Mouse (Mus musculus): ENCODE results near the gene Kmt2d. TPM values are rescaled to one million over a fixed set of nuclear protein-coding genes. Genes with fewer than 3 reads are reported as not detected.
"Not testable (repeated sequence)": the region's sequence is repeated elsewhere in the genome, so short reads cannot be mapped to it uniquely, and the experiment has no call there.

Kmt2d gene
- polyA plus RNA-seq, 1 experiment from 2014 or later, result 4.2 TPM

- no peak overlapping the region for H3K4me3 ChIP-seq (replicated peaks)
- H3K27me3 ChIP-seq, result no peaks in the 10 kb centered on the region
- no peaks in the 10 kb centered on the region for H3K9me3 ChIP-seq (replicated peaks)
- peaks cover 26% of the 10 kb centered on the region for H3K4me1 ChIP-seq (replicated peaks)
- no peak overlapping the region for H3K27ac ChIP-seq
- WGBS (ENCODE audit: insufficient replicate concordance), result 65% methylated on average over 10 of the region's 10 CpGs
- peaks cover 90% of the 10 kb centered on the region for H3K36me3 ChIP-seq
- no peak overlapping the region for H3K9ac ChIP-seq
- ATAC-seq (ENCODE audit: low read depth) (0 out of 2 replicates have a peak, but pooled peaks have one; percentile 21), DNase-seq (no peak)
- no peak overlapping the region for H3K4me2 ChIP-seq
These were observed 49.6 kb downstream of the Kmt2d start for GRCm38 (mm10) chr15:98821403-98821802.

- no peak overlapping the region for H3K4me2 ChIP-seq
- H3K4me1 ChIP-seq (replicated peaks), result peaks cover 21% of the 10 kb centered on the region
- ATAC-seq (ENCODE audit: low read depth), result no peak
- H3K36me3 ChIP-seq, result peaks cover 94% of the 10 kb centered on the region
- no peaks in the 10 kb centered on the region for H3K27me3 ChIP-seq
- H3K27ac ChIP-seq, result no peak overlapping the region
- H3K4me3 ChIP-seq (replicated peaks), result no peak overlapping the region
- H3K9me3 ChIP-seq (replicated peaks), result no peaks in the 10 kb centered on the region
- WGBS (ENCODE audit: insufficient replicate concordance), result 91% methylated on average over 4 of the region's 4 CpGs
- no peak overlapping the region for H3K9ac ChIP-seq
- DNase-seq, result no peak
These were observed 50.1 kb downstream of the Kmt2d start for GRCm38 (mm10) chr15:98820937-98821336.

- Histone ChIP-seq H3K9me3 (replicated peaks) (no peaks in the 10 kb centered on the region), H3K4me1 (replicated peaks) (peaks cover 6% of the 10 kb centered on the region; the same call in 1 of the 2 replicates), H3K27ac (no peak overlapping the region), H3K4me3 (replicated peaks) (no peak overlapping the region), H3K36me3 (peaks cover 93% of the 10 kb centered on the region), H3K27me3 (no peaks in the 10 kb centered on the region), H3K4me2 (no peak overlapping the region), H3K9ac (no peak overlapping the region)
- 88% methylated on average over 7 of the region's 7 CpGs for WGBS (ENCODE audit: insufficient replicate concordance)
- ATAC-seq (ENCODE audit: low read depth) (no peak), DNase-seq (no peak)
These were observed 52.8 kb downstream of the Kmt2d start for GRCm38 (mm10) chr15:98818171-98818570.

- no peak for DNase-seq
- Histone ChIP-seq H3K36me3 (peaks cover 72% of the 10 kb centered on the region), H3K4me3 (replicated peaks) (no peak overlapping the region), H3K27ac (no peak overlapping the region), H3K4me2 (no peak overlapping the region), H3K27me3 (peaks cover 27% of the 10 kb centered on the region), H3K9ac (no peak overlapping the region), H3K9me3 (replicated peaks) (no peaks in the 10 kb centered on the region), H3K4me1 (replicated peaks) (peaks cover 12% of the 10 kb centered on the region)
- ATAC-seq (ENCODE audit: low read depth), result no peak
- WGBS (ENCODE audit: insufficient replicate concordance), result 72% methylated on average over 20 of the region's 20 CpGs
These were observed 58.1 kb downstream of the Kmt2d start for GRCm38 (mm10) chr15:98812741-98813424.

GRCm38 (mm10) chr15:98810212-98810611 is 60.8 kb downstream of the Kmt2d start:
- not testable (repeated sequence) for DNase-seq; H3K9ac ChIP-seq; H3K4me2 ChIP-seq; H3K9me3 ChIP-seq (replicated peaks); H3K4me3 ChIP-seq (replicated peaks); ATAC-seq (ENCODE audit: low read depth); H3K27ac ChIP-seq
- WGBS (ENCODE audit: insufficient replicate concordance), result 68% methylated on average over 6 of the region's 6 CpGs
- Histone ChIP-seq H3K27me3 (peaks cover 54% of the 10 kb centered on the region), H3K36me3 (peaks cover 46% of the 10 kb centered on the region), H3K4me1 (replicated peaks) (peaks cover 39% of the 10 kb centered on the region)

GRCm38 (mm10) chr15:98809390-98809789 is 61.6 kb downstream of the Kmt2d start, which contains the start of gene Ddn:
Gene Ddn, minus strand, starts transcription at chr15:98809490.
- WGBS (ENCODE audit: insufficient replicate concordance), result 63% methylated on average over 3 of the region's 3 CpGs
- peaks cover 40% of the 10 kb centered on the region for H3K4me1 ChIP-seq (replicated peaks)
- no peaks in the 10 kb centered on the region for H3K9me3 ChIP-seq (replicated peaks)
- ATAC-seq (ENCODE audit: low read depth), result no peak
- H3K4me3 ChIP-seq (replicated peaks), result no peak within 1 kb of the TSS
- peaks cover 62% of the 10 kb centered on the region for H3K27me3 ChIP-seq
- H3K27ac ChIP-seq, result no peak within 1 kb of the TSS
- no peak for DNase-seq
- no peak within 1 kb of the TSS for H3K9ac ChIP-seq
- peak within 1 kb of the TSS; percentile 63; the same call in 1 of the 2 replicates for H3K4me2 ChIP-seq
- peaks cover 38% of the 10 kb centered on the region for H3K36me3 ChIP-seq

GRCm38 (mm10) chr15:98808651-98809134 is 62.3 kb downstream of the Kmt2d start:
- H3K9ac ChIP-seq, result no peak overlapping the region
- no peak overlapping the region for H3K4me2 ChIP-seq
- H3K36me3 ChIP-seq, result peaks cover 31% of the 10 kb centered on the region
- WGBS (ENCODE audit: insufficient replicate concordance), result 18% methylated on average over 6 of the region's 6 CpGs
- ATAC-seq (ENCODE audit: low read depth), result no peak
- no peak overlapping the region for H3K4me3 ChIP-seq (replicated peaks)
- no peaks in the 10 kb centered on the region for H3K9me3 ChIP-seq (replicated peaks)
- H3K27me3 ChIP-seq, result peaks cover 69% of the 10 kb centered on the region
- DNase-seq, result no peak
- H3K27ac ChIP-seq, result no peak overlapping the region
- peaks cover 45% of the 10 kb centered on the region for H3K4me1 ChIP-seq (replicated peaks)

GRCm38 (mm10) chr15:98807895-98808650 is 62.9 kb downstream of the Kmt2d start:
- no peaks in the 10 kb centered on the region for H3K9me3 ChIP-seq (replicated peaks)
- peak overlapping the region; percentile 63 for H3K4me2 ChIP-seq
- H3K4me3 ChIP-seq (replicated peaks), result peak overlapping the region; percentile 49
- H3K27ac ChIP-seq, result no peak overlapping the region
- WGBS (ENCODE audit: insufficient replicate concordance), result 2% methylated on average over 34 of the region's 34 CpGs
- H3K36me3 ChIP-seq, result peaks cover 25% of the 10 kb centered on the region
- DNase-seq (no peak), ATAC-seq (ENCODE audit: low read depth) (no peak)
- H3K4me1 ChIP-seq (replicated peaks), result peaks cover 48% of the 10 kb centered on the region
- peaks cover 76% of the 10 kb centered on the region for H3K27me3 ChIP-seq
- no peak overlapping the region for H3K9ac ChIP-seq

- Histone ChIP-seq H3K4me3 (replicated peaks) (peak overlapping the region; percentile 49), H3K9ac (peak overlapping the region; percentile 53), H3K4me2 (peak overlapping the region; percentile 63), H3K9me3 (replicated peaks) (no peaks in the 10 kb centered on the region), H3K27me3 (peaks cover 85% of the 10 kb centered on the region), H3K36me3 (peaks cover 15% of the 10 kb centered on the region), H3K4me1 (replicated peaks) (peaks cover 49% of the 10 kb centered on the region), H3K27ac (no peak overlapping the region)
- peak; percentile 46 for ATAC-seq (ENCODE audit: low read depth)
- peak; percentile 41 for DNase-seq
- 1% methylated on average over 57 of the region's 58 CpGs for WGBS (ENCODE audit: insufficient replicate concordance)
These were observed 63.9 kb downstream of the Kmt2d start for GRCm38 (mm10) chr15:98806809-98807770.

GRCm38 (mm10) chr15:98806071-98806808 is 64.8 kb downstream of the Kmt2d start:
- WGBS (ENCODE audit: insufficient replicate concordance), result 10% methylated on average over 30 of the region's 30 CpGs
- Histone ChIP-seq H3K27me3 (peaks cover 94% of the 10 kb centered on the region), H3K36me3 (peaks cover 7% of the 10 kb centered on the region), H3K27ac (no peak overlapping the region), H3K9ac (peak overlapping the region; percentile 53; the same call in 1 of the 2 replicates), H3K4me2 (peak overlapping the region; percentile 67), H3K4me3 (replicated peaks) (peak overlapping the region; percentile 49), H3K4me1 (replicated peaks) (peaks cover 49% of the 10 kb centered on the region), H3K9me3 (replicated peaks) (no peaks in the 10 kb centered on the region)
- no peak for DNase-seq
- peak; percentile 35; the same call in 1 of the 2 replicates for ATAC-seq (ENCODE audit: low read depth)
